Mouse (Mus musculus) neural tube, embryonic 15.5 days (tissue): Measurements from ENCODE around the gene Aqp8. TPM values are rescaled to one million over a fixed set of nuclear protein-coding genes. Genes with fewer than 3 reads are reported as not detected.

Experiments used
- ATAC-seq: fragments of 200-750 bp; cut with Nextera tagmentation; 2 replicates; pipeline ENCODE4 v1.8.0; 2017; ENCODE audit warnings: mild to moderate bottlenecking, moderate TSS enrichment, moderate library complexity; ENCODE audit not compliant: low FRiP score
- H3K27ac ChIP-seq: fragments of 300-500 bp; sonication (generic); replicated peaks from 2 replicates; pipeline ENCODE4 v1.5.1; 2015; ENCODE audit warnings: mild to moderate bottlenecking, inconsistent platforms
- H3K27me3 ChIP-seq: fragments of 300-500 bp; sonication (generic); replicated peaks from 2 replicates; pipeline ENCODE4 v1.6.1; 2015; ENCODE audit warnings: inconsistent platforms
- H3K36me3 ChIP-seq: fragments of 300-500 bp; sonication (generic); 2 replicates; pipeline ENCODE4 v1.6.1; 2015; ENCODE audit warnings: inconsistent platforms
- H3K4me1 ChIP-seq: fragments of 300-500 bp; sonication (generic); 2 replicates; pipeline ENCODE4 v1.6.1; 2015; ENCODE audit warnings: inconsistent platforms
- H3K4me2 ChIP-seq: fragments of 300-500 bp; sonication (generic); 2 replicates; pipeline ENCODE4 v1.6.1; 2015; ENCODE audit warnings: inconsistent platforms, mild to moderate bottlenecking, moderate library complexity
- H3K4me3 ChIP-seq: fragments of 300-500 bp; sonication (generic); replicated peaks from 2 replicates; pipeline ENCODE4 v1.5.1; 2015; ENCODE audit warnings: mild to moderate bottlenecking, inconsistent platforms
- H3K9ac ChIP-seq: fragments of 300-500 bp; sonication (generic); replicated peaks from 2 replicates; pipeline ENCODE4 v1.6.1; 2015; ENCODE audit warnings: mild to moderate bottlenecking, inconsistent platforms
- H3K9me3 ChIP-seq: fragments of 300-500 bp; sonication (generic); replicated peaks from 2 replicates; pipeline ENCODE4 v1.6.1; 2016; ENCODE audit warnings: inconsistent platforms
- WGBS: fragments of 180-500 bp; shearing (Covaris S2); methylation state at CpG from one replicate; pipeline ENCODE4 v1.1.7; 2015; ENCODE audit warnings: mixed read lengths; 5-methylcytosine and 5-hydroxymethylcytosine counted together
- polyA plus RNA-seq: library from polyadenylated mRNA; unstranded; fragments of >200 nt; fragmentation: Nextera tagmentation; extraction: Ambion mirVana; gene quantifications from 2 replicates; pipeline ENCODE4 v1.2.1, GENCODE M21; 2015

Aqp8 gene
- polyA plus RNA-seq, 1 experiment from 2014 or later = not detected

DNA sequence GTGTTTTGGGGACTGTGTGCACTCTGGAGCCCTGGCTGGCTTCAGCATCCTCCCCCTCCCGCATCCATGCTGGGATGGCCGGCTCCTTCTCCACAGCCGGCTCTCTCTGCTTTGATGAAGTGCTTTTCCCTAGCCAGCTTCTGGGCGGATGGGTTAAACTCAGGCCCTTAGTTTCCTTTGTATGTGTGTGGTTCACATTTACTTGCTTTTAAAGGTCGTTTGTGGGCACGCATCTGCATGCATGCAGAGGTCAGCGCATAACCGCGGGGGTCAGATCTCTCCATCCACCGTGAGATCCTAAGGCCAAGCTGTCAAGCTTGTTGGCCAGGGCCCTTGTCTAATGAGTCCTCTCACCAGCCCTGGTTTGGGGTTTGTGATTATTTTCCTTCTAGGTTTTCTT is 12.4 kb upstream of the Aqp8 start:
- H3K4me1 ChIP-seq = no peaks in the 10 kb centered on the region
- no peak overlapping the region for H3K4me2 ChIP-seq
- H3K36me3 ChIP-seq = no peaks in the 10 kb centered on the region
- no peaks in the 10 kb centered on the region for H3K27me3 ChIP-seq
- ATAC-seq = no peak
- H3K9ac ChIP-seq = no peak overlapping the region
- H3K9me3 ChIP-seq = no peaks in the 10 kb centered on the region
- WGBS = 66% methylated on average over 10 of the region's 10 CpGs
- H3K4me3 ChIP-seq = no peak overlapping the region
- no peak overlapping the region for H3K27ac ChIP-seq

DNA sequence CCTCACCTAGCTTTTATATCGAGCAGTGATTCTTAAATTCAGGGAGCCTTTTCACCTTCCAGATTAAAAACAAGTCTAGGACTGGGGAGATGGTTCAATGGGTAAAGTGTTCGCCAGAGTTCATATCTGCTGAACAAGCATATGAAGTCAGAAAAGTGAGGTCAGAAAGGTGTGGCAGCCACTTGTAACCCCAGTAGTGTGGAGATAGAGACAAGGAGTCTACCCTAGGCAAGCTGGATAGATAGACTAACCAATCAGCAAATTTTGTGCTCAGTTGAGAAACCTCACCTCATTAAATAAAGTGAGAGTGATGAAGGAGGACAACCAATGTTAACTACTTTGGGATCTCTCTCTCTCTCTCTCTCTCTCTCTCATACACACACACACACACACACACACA is 11.6 kb upstream of the Aqp8 start:
- no peak overlapping the region for H3K27ac ChIP-seq
- no peaks in the 10 kb centered on the region for H3K36me3 ChIP-seq
- no peak for ATAC-seq
- no peaks in the 10 kb centered on the region for H3K27me3 ChIP-seq
- H3K4me1 ChIP-seq = no peaks in the 10 kb centered on the region
- no peak overlapping the region for H3K4me3 ChIP-seq
- WGBS = 88% methylated on average over 2 of the region's 2 CpGs
- H3K9ac ChIP-seq = no peak overlapping the region
- no peak overlapping the region for H3K4me2 ChIP-seq
- no peaks in the 10 kb centered on the region for H3K9me3 ChIP-seq

DNA sequence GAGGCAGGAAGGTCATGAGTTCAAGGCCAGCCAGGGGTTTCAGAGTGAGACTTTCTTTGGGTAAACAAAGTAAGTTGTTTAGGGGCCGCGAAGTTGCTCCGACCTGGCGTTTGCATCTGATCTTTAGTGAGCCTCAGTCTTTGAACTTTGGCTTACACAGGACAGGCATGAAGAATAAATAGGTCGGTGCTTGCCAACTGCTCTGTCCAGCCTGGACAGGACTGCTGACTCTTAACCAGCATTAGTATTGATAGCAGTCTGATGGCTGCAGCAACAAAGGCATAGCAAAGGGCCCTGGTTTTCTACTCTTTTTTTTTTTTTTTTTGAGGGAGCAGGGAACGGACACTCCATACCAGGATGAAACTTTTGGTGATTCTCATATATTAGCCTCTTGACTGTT is 9.5 kb upstream of the Aqp8 start:
- Histone ChIP-seq H3K4me2 (no peak overlapping the region), H3K9me3 (no peaks in the 10 kb centered on the region), H3K27ac (no peak overlapping the region), H3K4me3 (no peak overlapping the region), H3K9ac (no peak overlapping the region), H3K27me3 (no peaks in the 10 kb centered on the region), H3K4me1 (no peaks in the 10 kb centered on the region), H3K36me3 (no peaks in the 10 kb centered on the region)
- 81% methylated on average over 6 of the region's 6 CpGs for WGBS
- no peak for ATAC-seq

DNA sequence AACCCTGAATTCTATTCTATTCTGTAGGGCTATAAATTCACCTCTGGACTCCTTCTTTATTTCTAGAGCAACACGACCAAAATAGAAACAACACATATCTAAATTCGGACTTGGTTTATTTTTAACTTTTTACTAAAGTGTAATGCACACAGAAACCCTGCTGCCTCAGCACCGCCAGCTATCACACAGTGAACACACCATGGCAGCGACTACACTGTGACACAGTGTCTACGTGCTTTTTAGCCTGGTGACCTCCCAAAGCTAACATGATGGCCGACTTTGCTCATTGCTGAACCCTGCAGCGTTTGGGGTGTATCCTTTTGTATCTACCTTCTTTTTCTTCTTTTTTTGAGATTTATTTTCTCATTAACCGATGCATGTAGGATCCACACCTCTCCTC is 9.0 kb upstream of the Aqp8 start:
- WGBS = 83% methylated on average over 8 of the region's 8 CpGs
- Histone ChIP-seq H3K4me2 (no peak overlapping the region), H3K4me3 (no peak overlapping the region), H3K9me3 (no peaks in the 10 kb centered on the region), H3K9ac (no peak overlapping the region), H3K27me3 (no peaks in the 10 kb centered on the region), H3K27ac (no peak overlapping the region), H3K4me1 (no peaks in the 10 kb centered on the region), H3K36me3 (no peaks in the 10 kb centered on the region)
- no peak for ATAC-seq

DNA sequence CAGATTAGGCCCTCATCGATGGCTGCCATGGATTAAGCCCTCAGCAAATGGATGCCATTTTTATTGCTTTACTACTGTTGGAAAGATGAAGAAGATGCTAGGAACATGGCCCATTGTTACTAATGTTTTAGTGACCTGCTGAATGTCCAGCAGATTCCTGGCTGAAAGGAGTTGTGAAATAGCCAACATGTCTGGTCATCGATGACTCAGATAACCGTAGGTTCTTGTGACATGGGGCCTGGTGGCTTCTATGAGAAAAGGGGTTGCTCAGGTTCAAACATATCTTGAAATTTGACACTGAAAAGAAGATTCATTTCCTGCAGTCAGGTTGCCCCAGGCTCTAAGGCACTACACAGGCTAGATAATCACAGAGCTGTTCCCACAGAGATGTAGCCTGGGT is 7.0 kb upstream of the Aqp8 start:
- WGBS = 96% methylated on average over 3 of the region's 3 CpGs
- H3K9me3 ChIP-seq = no peaks in the 10 kb centered on the region
- no peak overlapping the region for H3K9ac ChIP-seq
- H3K27me3 ChIP-seq = no peaks in the 10 kb centered on the region
- no peak overlapping the region for H3K4me2 ChIP-seq
- no peaks in the 10 kb centered on the region for H3K36me3 ChIP-seq
- no peaks in the 10 kb centered on the region for H3K4me1 ChIP-seq
- no peak overlapping the region for H3K27ac ChIP-seq
- no peak overlapping the region for H3K4me3 ChIP-seq
- no peak for ATAC-seq

DNA sequence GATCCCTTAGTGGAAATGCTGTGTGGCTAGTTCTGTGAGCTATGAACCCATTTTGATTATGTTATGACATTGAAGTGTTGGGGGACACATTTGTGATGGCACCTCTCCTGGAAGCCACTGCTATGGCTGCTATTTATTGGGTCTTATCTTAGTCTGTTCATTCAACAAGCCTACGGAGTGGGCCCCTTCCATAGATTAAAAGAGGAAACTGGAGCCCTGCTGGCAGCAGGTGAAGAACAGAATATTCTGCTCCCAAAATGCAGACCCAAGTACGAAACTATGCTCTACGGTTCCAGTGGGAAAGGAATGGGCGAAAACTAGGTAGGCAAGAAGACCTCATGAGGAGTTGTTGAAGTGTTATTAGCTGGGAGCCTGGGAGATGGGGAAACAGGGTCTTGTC is 3.8 kb upstream of the Aqp8 start:
- no peaks in the 10 kb centered on the region for H3K27me3 ChIP-seq
- H3K9me3 ChIP-seq = no peaks in the 10 kb centered on the region
- H3K4me2 ChIP-seq = no peak overlapping the region
- H3K9ac ChIP-seq = no peak overlapping the region
- H3K27ac ChIP-seq = no peak overlapping the region
- WGBS = 92% methylated on average over 4 of the region's 4 CpGs
- no peak overlapping the region for H3K4me3 ChIP-seq
- no peaks in the 10 kb centered on the region for H3K4me1 ChIP-seq
- no peaks in the 10 kb centered on the region for H3K36me3 ChIP-seq
- ATAC-seq = no peak

DNA sequence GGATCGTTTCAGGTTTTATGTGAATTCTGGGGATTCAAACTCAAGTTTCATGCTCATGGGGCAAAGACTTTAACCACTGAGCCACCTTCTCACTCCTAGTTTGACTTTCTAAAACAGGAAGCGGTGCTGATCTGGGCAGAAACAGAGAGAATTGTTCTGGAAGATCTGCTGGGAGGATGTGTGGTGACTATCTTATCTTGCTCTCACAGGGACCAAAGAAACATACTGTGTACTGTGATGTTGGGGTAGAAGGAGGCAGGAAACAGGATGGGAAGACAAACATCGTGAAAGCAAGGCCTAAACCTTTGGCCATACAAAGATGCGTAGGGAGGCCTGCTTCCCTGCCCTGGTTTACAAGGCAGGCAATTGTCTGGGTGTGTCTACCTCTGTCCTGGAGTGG is 2.8 kb upstream of the Aqp8 start:
- Histone ChIP-seq H3K4me2 (no peak overlapping the region), H3K9ac (no peak overlapping the region), H3K27me3 (no peaks in the 10 kb centered on the region), H3K27ac (no peak overlapping the region), H3K4me1 (no peaks in the 10 kb centered on the region), H3K9me3 (no peaks in the 10 kb centered on the region), H3K36me3 (no peaks in the 10 kb centered on the region), H3K4me3 (no peak overlapping the region)
- WGBS = 91% methylated on average over 4 of the region's 4 CpGs
- ATAC-seq = no peak

DNA sequence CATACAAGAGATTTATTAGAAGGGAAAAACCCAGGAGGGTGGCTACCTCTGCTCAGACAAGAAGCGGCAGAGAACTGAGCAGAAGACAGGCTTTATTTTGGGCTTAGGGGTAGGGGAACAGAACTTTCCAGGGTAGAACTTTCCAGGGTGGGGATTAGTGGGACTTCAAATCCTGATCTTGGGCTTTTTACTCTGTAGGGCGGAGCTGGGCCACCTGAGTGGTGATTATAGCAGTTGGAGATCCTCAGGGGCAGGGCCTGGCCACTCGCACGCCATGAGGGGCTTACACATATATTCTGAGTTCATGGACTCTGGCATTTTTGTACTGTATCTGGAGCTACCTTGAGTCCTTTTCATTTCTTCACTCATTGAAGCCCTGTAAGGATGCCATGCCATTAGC is 775 bp upstream of the Aqp8 start:
- no peaks in the 10 kb centered on the region for H3K9me3 ChIP-seq
- no peak overlapping the region for H3K4me2 ChIP-seq
- peaks cover under 1% of the 10 kb centered on the region; the same call in 1 of the 2 replicates for H3K27me3 ChIP-seq
- no peak overlapping the region for H3K9ac ChIP-seq
- H3K27ac ChIP-seq = no peak overlapping the region
- no peaks in the 10 kb centered on the region for H3K4me1 ChIP-seq
- WGBS = 88% methylated on average over 4 of the region's 4 CpGs
- no peak for ATAC-seq
- H3K4me3 ChIP-seq = no peak overlapping the region
- H3K36me3 ChIP-seq = no peaks in the 10 kb centered on the region

DNA sequence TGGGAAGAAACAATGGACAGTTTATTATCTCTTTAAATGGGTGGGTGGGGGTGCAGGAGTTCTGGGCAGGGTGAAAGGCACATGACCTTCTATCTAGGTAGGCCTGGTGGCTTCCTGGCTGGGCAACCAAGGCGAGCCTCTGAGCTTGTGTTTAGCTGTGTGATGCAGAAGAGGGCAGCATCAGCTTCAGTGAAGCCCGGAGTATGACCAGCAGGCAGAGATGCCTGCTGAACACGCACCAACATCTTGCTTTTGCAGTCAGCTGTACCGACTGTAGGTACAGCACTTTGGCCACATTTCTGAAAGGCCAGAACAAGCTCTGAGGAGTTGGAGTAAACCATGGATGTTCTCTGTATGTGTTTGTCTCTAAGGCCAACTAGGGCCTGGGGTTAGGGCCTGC is 1.5 kb downstream of the Aqp8 start:
- Histone ChIP-seq H3K4me1 (no peaks in the 10 kb centered on the region), H3K9ac (no peak overlapping the region), H3K4me2 (no peak overlapping the region), H3K4me3 (no peak overlapping the region), H3K9me3 (no peaks in the 10 kb centered on the region), H3K27me3 (peaks cover 4% of the 10 kb centered on the region; the same call in 1 of the 2 replicates), H3K36me3 (no peaks in the 10 kb centered on the region), H3K27ac (no peak overlapping the region)
- ATAC-seq = no peak
- 90% methylated on average over 4 of the region's 4 CpGs for WGBS

DNA sequence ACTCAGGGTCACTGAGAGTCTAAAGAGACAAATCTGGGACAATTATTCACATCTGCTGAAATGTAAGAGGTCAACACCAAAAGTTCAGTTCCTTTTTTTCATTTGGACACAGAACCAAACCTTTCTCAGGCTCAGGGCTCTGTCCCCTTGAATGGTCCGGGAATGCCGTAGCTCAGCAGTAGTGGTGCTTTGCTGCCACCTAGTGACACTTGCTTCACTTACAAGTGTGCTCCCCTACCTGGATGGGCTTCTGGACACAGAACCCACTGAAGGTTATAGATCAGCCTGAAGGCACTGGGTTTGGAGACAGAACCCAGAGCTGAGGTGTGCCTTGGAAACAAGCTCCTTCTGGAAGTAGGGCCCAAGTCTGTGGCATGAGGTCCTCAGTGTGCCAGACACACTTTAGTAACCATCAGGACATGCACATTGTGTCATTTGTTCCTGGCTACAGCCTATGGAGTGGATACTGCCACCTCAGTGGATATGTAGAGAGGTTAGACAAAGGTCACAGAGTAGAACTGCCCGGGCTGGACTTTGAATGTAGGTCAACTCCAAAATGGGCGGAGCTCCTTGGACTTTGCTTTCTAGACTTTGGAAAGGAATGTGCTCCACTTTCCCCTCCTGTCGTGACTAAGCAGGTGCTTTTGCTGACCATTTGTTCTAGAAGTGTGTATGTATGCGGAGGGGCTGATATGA is 3.7 kb downstream of the Aqp8 start:
- Histone ChIP-seq H3K36me3 (no peaks in the 10 kb centered on the region), H3K4me3 (no peak overlapping the region), H3K9ac (no peak overlapping the region), H3K9me3 (no peaks in the 10 kb centered on the region), H3K4me1 (no peaks in the 10 kb centered on the region), H3K27me3 (peaks cover 4% of the 10 kb centered on the region; the same call in 1 of the 2 replicates), H3K4me2 (no peak overlapping the region), H3K27ac (no peak overlapping the region)
- WGBS = 44% methylated on average over 6 of the region's 6 CpGs
- ATAC-seq = peak; percentile 70

DNA sequence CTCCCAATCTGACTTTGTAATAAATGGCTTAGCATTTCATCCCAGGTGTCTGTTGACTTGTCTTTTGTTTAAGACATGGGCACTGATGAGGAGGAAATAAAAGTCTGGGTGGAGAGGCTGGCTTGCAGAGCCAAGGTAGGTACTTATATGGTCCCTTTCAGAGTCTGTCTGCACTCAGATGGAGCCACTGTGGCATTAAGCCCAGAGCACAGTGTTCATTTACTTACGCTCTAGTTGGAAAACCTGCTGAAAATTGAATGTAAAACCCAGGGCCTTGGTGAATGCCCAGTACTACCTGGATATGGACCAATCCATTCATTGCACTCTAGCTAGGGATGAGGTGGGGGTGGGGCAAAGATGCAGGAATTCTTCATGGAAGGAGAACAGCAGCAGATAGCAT is 5.9 kb downstream of the Aqp8 start:
- Histone ChIP-seq H3K27me3 (peaks cover 4% of the 10 kb centered on the region; the same call in 1 of the 2 replicates), H3K4me1 (no peaks in the 10 kb centered on the region), H3K36me3 (no peaks in the 10 kb centered on the region), H3K4me2 (no peak overlapping the region), H3K27ac (no peak overlapping the region), H3K9me3 (no peaks in the 10 kb centered on the region; the same call in 1 of the 2 replicates), H3K9ac (no peak overlapping the region), H3K4me3 (no peak overlapping the region)
- WGBS = 91% methylated on average over 1 of the region's 1 CpGs
- ATAC-seq = no peak

DNA sequence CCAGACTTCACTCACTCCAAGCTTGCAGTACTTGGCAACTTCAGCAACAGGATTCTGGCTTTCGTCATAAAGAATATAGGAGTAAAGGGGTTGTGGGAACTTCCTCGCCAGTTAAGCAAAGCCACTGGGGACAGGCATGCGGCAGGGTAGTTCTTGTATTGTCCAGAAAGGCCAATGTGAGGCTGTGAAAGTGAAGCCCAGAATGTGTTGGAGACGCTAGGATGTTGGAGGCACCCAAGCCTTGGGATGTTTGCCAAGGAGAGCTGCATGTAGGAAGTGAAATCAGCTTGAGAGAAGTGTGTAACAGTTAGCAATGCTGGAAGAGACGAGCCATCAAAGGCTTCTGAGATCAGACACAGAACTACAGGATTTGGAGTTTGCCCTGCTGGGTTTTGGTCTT is 25.6 kb downstream of the Aqp8 start:
- H3K9me3 ChIP-seq = no peaks in the 10 kb centered on the region
- H3K27ac ChIP-seq = no peak overlapping the region
- WGBS = 83% methylated on average over 5 of the region's 5 CpGs
- ATAC-seq = no peak
- peaks cover 59% of the 10 kb centered on the region for H3K36me3 ChIP-seq
- no peaks in the 10 kb centered on the region for H3K27me3 ChIP-seq
- no peak overlapping the region for H3K9ac ChIP-seq
- H3K4me2 ChIP-seq = no peak overlapping the region
- no peaks in the 10 kb centered on the region for H3K4me1 ChIP-seq
- H3K4me3 ChIP-seq = no peak overlapping the region
